Mouse (Mus musculus): ENCODE measurements around the gene Adrm1. TPM values are rescaled to one million over a fixed set of nuclear protein-coding genes. Genes with fewer than 3 reads are reported as not detected.

The Adrm1 gene
- total and polyA plus RNA-seq, 3 experiments = 116 to 148 (median 127) TPM

GRCm38 (mm10) chr2:180174121-180174520 lies 2.8 kb downstream of the Adrm1 start:
- peaks cover 22% of the 10 kb centered on the region for H3K79me2 ChIP-seq (replicated peaks; ENCODE audit: control insufficient read depth, extremely low read depth, insufficient read depth, poor library complexity, severe bottlenecking)
- no peak for DNase-seq (ENCODE audit: extremely low read depth)
- no peak overlapping the region for H3K4me3 ChIP-seq (replicated peaks in 1 of 3; ENCODE audit: low read depth in 2 of 3, low read length in 2 of 3, poor library complexity in 1 of 3)
- dilution Hi-C loops (cut with MboI; ENCODE audit: extremely low pct_ligation_motif_present, extremely low pct_unique_long_range_greater_than_20kb, low sequenced_read_pairs) (no loop called here), in situ Hi-C loops (cut with MboI; ENCODE audit: low pct_ligation_motif_present, low pct_unique_long_range_greater_than_20kb, low sequenced_read_pairs) (no loop called here)
- H3K9ac ChIP-seq (ENCODE audit: insufficient read depth, low read depth) = no peak overlapping the region
- no peaks in the 10 kb centered on the region for H3K9me3 ChIP-seq (replicated peaks; ENCODE audit: low read length)
- peaks cover 55 to 64% of the 10 kb centered on the region in 2 experiments for H3K36me3 ChIP-seq (replicated peaks in 1 of 2; ENCODE audit: control insufficient read depth in 1 of 2, insufficient read depth in 1 of 2, low read length in 1 of 2)
- H3K4me1 ChIP-seq (ENCODE audit: control insufficient read depth in 1 of 2, insufficient read depth in 2 of 2) = peaks cover 6 to 28% of the 10 kb centered on the region in 2 experiments; a peak in 3 of 4 replicates
- no peak overlapping the region for H3K4me2 ChIP-seq (ENCODE audit: insufficient read depth, low read depth, poor library complexity, severe bottlenecking)
- H3K27me3 ChIP-seq (replicated peaks) = no peaks in the 10 kb centered on the region
- TF ChIP-seq JUND (conservative IDR thresholded peaks at IDR 0.05; ENCODE audit: low read depth, low read length) (no peak), MAFK (IDR thresholded peaks at IDR 0.05; ENCODE audit: insufficient replicate concordance, low read length) (no peak), TCF12 (IDR thresholded peaks at IDR 0.05; ENCODE audit: low read depth, low read length) (no peak), ZNF384 (IDR thresholded peaks at IDR 0.05; ENCODE audit: low read depth, low read length) (no peak), MAZ (IDR thresholded peaks at IDR 0.05; ENCODE audit: low read depth, low read length) (no peak), MYC (IDR thresholded peaks at IDR 0.05; ENCODE audit: low read depth, low read length) (no peak), TBP (conservative IDR thresholded peaks at IDR 0.05; ENCODE audit: low read depth, low read length) (no peak), MEF2A (IDR thresholded peaks at IDR 0.05; ENCODE audit: borderline replicate concordance, low read depth, low read length) (no peak), ETS1 (conservative IDR thresholded peaks at IDR 0.05; ENCODE audit: low read depth, low read length) (no peak), RAD21 (IDR thresholded peaks at IDR 0.05; ENCODE audit: low read depth, low read length) (no peak), NRF1 (IDR thresholded peaks at IDR 0.05; ENCODE audit: low read depth, low read length) (no peak)
- no peak overlapping the region for H3K27ac ChIP-seq (ENCODE audit: insufficient read depth, low read depth)

GRCm38 (mm10) chr2:180175725-180176124 lies 4.4 kb downstream of the Adrm1 start:
- peaks cover 56 to 81% of the 10 kb centered on the region in 2 experiments for H3K36me3 ChIP-seq (replicated peaks in 1 of 2; ENCODE audit: control insufficient read depth in 1 of 2, insufficient read depth in 1 of 2, low read length in 1 of 2)
- no peak overlapping the region for H3K4me2 ChIP-seq (ENCODE audit: insufficient read depth, low read depth, poor library complexity, severe bottlenecking)
- no peak overlapping the region for H3K27ac ChIP-seq (ENCODE audit: insufficient read depth, low read depth)
- TF ChIP-seq MYC (IDR thresholded peaks at IDR 0.05; ENCODE audit: low read depth, low read length) (no peak), SMC3 (IDR thresholded peaks at IDR 0.05; ENCODE audit: low read depth, low read length) (no peak), UBTF (IDR thresholded peaks at IDR 0.05; ENCODE audit: low read depth, low read length) (no peak), CHD2 (IDR thresholded peaks at IDR 0.05; ENCODE audit: low read length) (no peak), JUND (conservative IDR thresholded peaks at IDR 0.05; ENCODE audit: low read depth, low read length) (no peak), ELF1 (IDR thresholded peaks at IDR 0.05; ENCODE audit: low read depth, low read length) (no peak), ZMIZ1 (IDR thresholded peaks at IDR 0.05; ENCODE audit: low read depth, low read length) (no peak), NRF1 (IDR thresholded peaks at IDR 0.05; ENCODE audit: low read depth, low read length) (no peak), RCOR1 (conservative IDR thresholded peaks at IDR 0.05; ENCODE audit: low read depth, low read length) (no peak), PAX5 (IDR thresholded peaks at IDR 0.05; ENCODE audit: low read length) (no peak)
- no peaks in the 10 kb centered on the region for H3K27me3 ChIP-seq (replicated peaks)
- in situ Hi-C loops (cut with MboI; ENCODE audit: low pct_ligation_motif_present, low pct_unique_long_range_greater_than_20kb, low sequenced_read_pairs) = no loop called here
- H3K9ac ChIP-seq (ENCODE audit: insufficient read depth, low read depth) = no peak overlapping the region
- no peak for DNase-seq (ENCODE audit: extremely low read depth)
- H3K9me3 ChIP-seq (replicated peaks; ENCODE audit: low read length) = no peaks in the 10 kb centered on the region
- dilution Hi-C loops (cut with MboI; ENCODE audit: extremely low pct_ligation_motif_present, extremely low pct_unique_long_range_greater_than_20kb, low sequenced_read_pairs) = no loop called here
- no peak overlapping the region for H3K4me3 ChIP-seq (replicated peaks in 1 of 3; ENCODE audit: low read depth in 2 of 3, low read length in 2 of 3, poor library complexity in 1 of 3)
- peaks cover 22% of the 10 kb centered on the region for H3K79me2 ChIP-seq (replicated peaks; ENCODE audit: control insufficient read depth, extremely low read depth, insufficient read depth, poor library complexity, severe bottlenecking)
- peaks cover 5 to 21% of the 10 kb centered on the region in 2 experiments; a peak in 3 of 4 replicates for H3K4me1 ChIP-seq (ENCODE audit: control insufficient read depth in 1 of 2, insufficient read depth in 2 of 2)
